Mouse (Mus musculus) thymus, adult 2 months (tissue): ENCODE measurements around the gene Abl2.

Source experiments
- CTCF ChIP-seq: fragments of 200-500 bp; IDR thresholded peaks from 2 replicates; pipeline ENCODE4 v1.5.1; 2012; ENCODE audit warnings: mild to moderate bottlenecking, control low read depth, low read length, moderate library complexity, borderline replicate concordance; ENCODE audit not compliant: control insufficient read depth, poor library complexity, insufficient read depth; ENCODE audit errors: extremely low read depth
- POLR2A ChIP-seq: fragments of 200-500 bp; IDR thresholded peaks from 2 replicates; pipeline ENCODE4 v1.6.1; 2012; ENCODE audit warnings: mild to moderate bottlenecking, low read length, control low read depth, moderate library complexity; ENCODE audit not compliant: control insufficient read depth, poor library complexity, insufficient read depth; ENCODE audit errors: extremely low read depth

DNA sequence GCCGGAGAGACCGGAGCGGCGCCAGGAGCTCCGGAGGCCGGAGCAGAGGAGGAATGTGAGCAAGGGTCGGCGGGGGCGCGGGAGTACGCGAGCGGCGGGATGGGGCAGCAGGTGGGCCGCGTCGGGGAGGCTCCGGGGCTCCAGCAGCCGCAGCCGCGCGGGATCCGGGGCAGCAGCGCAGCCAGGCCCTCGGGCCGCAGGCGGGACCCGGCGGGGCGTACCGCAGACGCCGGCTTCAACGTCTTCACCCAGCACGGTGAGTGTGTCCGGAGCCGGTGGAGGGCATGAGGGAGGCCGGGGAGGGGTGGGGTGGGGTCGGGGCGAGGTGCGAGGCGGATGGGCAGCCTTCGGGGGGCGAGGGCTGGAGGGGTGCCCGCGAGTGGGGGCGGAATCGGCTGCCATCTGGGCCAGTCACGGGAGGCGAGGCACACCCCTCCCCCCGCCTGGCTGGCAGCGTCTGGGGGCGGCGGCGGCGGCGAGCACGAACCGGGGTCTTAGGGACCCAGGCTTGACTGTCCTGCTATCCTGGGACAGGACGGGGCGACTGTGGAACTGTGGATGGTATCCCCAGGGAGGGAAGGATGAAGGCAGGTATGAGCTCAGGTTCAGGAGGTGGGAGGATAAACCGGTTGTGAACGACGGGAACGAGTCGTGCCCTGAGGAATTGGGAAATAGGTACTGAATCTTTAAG lies 509 bp downstream of the Abl2 start:
- TF ChIP-seq CTCF: no peak
- no peak for TF ChIP-seq POLR2A
